Mouse (Mus musculus): ENCODE measurements around the gene Gm7954.
A peak's percentile ranks its signal among the peaks of the same experiment; 100 is the strongest.
"Not testable (repeated sequence)": the region's sequence is repeated elsewhere in the genome, so short reads cannot be mapped to it uniquely, and the experiment has no call there.

Gene Gm7954

GRCm38 (mm10) chr14:41453418-41453817, at the start of gene Gm7954:
Gm7954 (minus strand) TSS chr14:41453518.
- DNase-seq, result not testable (repeated sequence)

- not testable (repeated sequence) for DNase-seq
Measured at GRCm38 (mm10) chr14:41489385-41489784, 36.1 kb upstream of the Gm7954 start, which contains the start of gene Gm3486. Gm3486 (minus strand) TSS chr14:41489485.

GRCm38 (mm10) chr14:41425393-41426075, 27.8 kb downstream of the Gm7954 start:
- DNase-seq, result peak in 1 of 2 experiments; percentile 13

- not testable (repeated sequence) for DNase-seq
Measured at GRCm38 (mm10) chr14:41424694-41425093, 28.6 kb downstream of the Gm7954 start.

- DNase-seq, result not testable (repeated sequence)
Measured at GRCm38 (mm10) chr14:41408181-41408580, 45.1 kb downstream of the Gm7954 start, which contains the start of gene Gm6482. Gm6482 (minus strand) TSS chr14:41408281.

Data from lung, postnatal 4 days (tissue).